Mouse (Mus musculus): ENCODE measurements around the gene Nrde2. TPM values are rescaled to one million over a fixed set of nuclear protein-coding genes. Genes with fewer than 3 reads are reported as not detected.

The Nrde2 gene
- polyA plus RNA-seq, 1 experiment from 2014 or later = 10.8 TPM

- Histone ChIP-seq H3K27ac (ENCODE audit: low read length) (no peak overlapping the region), H3K36me3 (ENCODE audit: insufficient read depth, low read length) (peaks cover 28% of the 10 kb centered on the region; the same call in 1 of the 2 replicates), H3K4me1 (ENCODE audit: insufficient read depth, low read depth, low read length) (peaks cover 5% of the 10 kb centered on the region; the same call in 1 of the 2 replicates), H3K27me3 (replicated peaks; ENCODE audit: insufficient read depth, low read length) (no peaks in the 10 kb centered on the region), H3K9me3 (ENCODE audit: low read length) (no peaks in the 10 kb centered on the region), H3K9ac (replicated peaks; ENCODE audit: low read depth) (no peak overlapping the region), H3K4me2 (replicated peaks; ENCODE audit: low read depth, low read length) (no peak overlapping the region), H3K4me3 (ENCODE audit: low read depth, low read length) (no peak overlapping the region)
- peak; percentile 85 for DNase-seq (ENCODE audit: low spot score)
- TF ChIP-seq CTCF (IDR thresholded peaks at IDR 0.05) = peak; percentile 87
- TF ChIP-seq EP300 (IDR thresholded peaks at IDR 0.05) = no peak
- no peak for ATAC-seq
- 42% methylated on average over 8 of the region's 8 CpGs for WGBS
These were observed 27.8 kb downstream of the Nrde2 start for GRCm38 (mm10) chr12:100131655-100132054.

- Histone ChIP-seq H3K4me3 (ENCODE audit: low read depth, low read length) (no peak overlapping the region), H3K9ac (replicated peaks; ENCODE audit: low read depth) (no peak overlapping the region), H3K27ac (ENCODE audit: low read length) (no peak overlapping the region), H3K4me2 (replicated peaks; ENCODE audit: low read depth, low read length) (no peak overlapping the region), H3K4me1 (ENCODE audit: insufficient read depth, low read depth, low read length) (peaks cover 5% of the 10 kb centered on the region; the same call in 1 of the 2 replicates), H3K36me3 (ENCODE audit: insufficient read depth, low read length) (peaks cover 33% of the 10 kb centered on the region; the same call in 1 of the 2 replicates), H3K27me3 (replicated peaks; ENCODE audit: insufficient read depth, low read length) (no peaks in the 10 kb centered on the region), H3K9me3 (ENCODE audit: low read length) (no peaks in the 10 kb centered on the region)
- 88% methylated on average over 9 of the region's 9 CpGs for WGBS
- TF ChIP-seq EP300 (IDR thresholded peaks at IDR 0.05) (no peak), CTCF (IDR thresholded peaks at IDR 0.05) (no peak)
- no peak for ATAC-seq
- DNase-seq (ENCODE audit: low spot score) = no peak
These were observed 28.3 kb downstream of the Nrde2 start for GRCm38 (mm10) chr12:100131167-100131566.

GRCm38 (mm10) chr12:100128961-100129360, 30.5 kb downstream of the Nrde2 start:
- no peak for TF ChIP-seq CTCF (IDR thresholded peaks at IDR 0.05)
- no peak for TF ChIP-seq EP300 (IDR thresholded peaks at IDR 0.05)
- no peak overlapping the region for H3K9ac ChIP-seq (replicated peaks; ENCODE audit: low read depth)
- H3K4me1 ChIP-seq (ENCODE audit: insufficient read depth, low read depth, low read length) = peaks cover 5% of the 10 kb centered on the region; the same call in 1 of the 2 replicates
- no peaks in the 10 kb centered on the region for H3K9me3 ChIP-seq (ENCODE audit: low read length)
- ATAC-seq (no peak), DNase-seq (ENCODE audit: low spot score) (no peak)
- peak overlapping the region; percentile 90 for H3K27ac ChIP-seq (ENCODE audit: low read length)
- no peak overlapping the region for H3K4me3 ChIP-seq (ENCODE audit: low read depth, low read length)
- no peak overlapping the region for H3K4me2 ChIP-seq (replicated peaks; ENCODE audit: low read depth, low read length)
- H3K36me3 ChIP-seq (ENCODE audit: insufficient read depth, low read length) = peaks cover 45% of the 10 kb centered on the region
- 62% methylated on average over 8 of the region's 8 CpGs for whole genome bisulfite sequencing
- no peaks in the 10 kb centered on the region for H3K27me3 ChIP-seq (replicated peaks; ENCODE audit: insufficient read depth, low read length)

- Histone ChIP-seq H3K4me2 (replicated peaks; ENCODE audit: low read depth, low read length) (no peak overlapping the region), H3K9me3 (ENCODE audit: low read length) (no peaks in the 10 kb centered on the region), H3K4me3 (ENCODE audit: low read depth, low read length) (no peak overlapping the region), H3K27ac (ENCODE audit: low read length) (peak overlapping the region; percentile 90), H3K27me3 (replicated peaks; ENCODE audit: insufficient read depth, low read length) (no peaks in the 10 kb centered on the region), H3K36me3 (ENCODE audit: insufficient read depth, low read length) (peaks cover 49% of the 10 kb centered on the region), H3K9ac (replicated peaks; ENCODE audit: low read depth) (no peak overlapping the region), H3K4me1 (ENCODE audit: insufficient read depth, low read depth, low read length) (peaks cover 5% of the 10 kb centered on the region; the same call in 1 of the 2 replicates)
- WGBS = 52% methylated on average over 6 of the region's 6 CpGs
- TF ChIP-seq EP300 (IDR thresholded peaks at IDR 0.05) (no peak), CTCF (IDR thresholded peaks at IDR 0.05) (no peak)
- no peak for DNase-seq (ENCODE audit: low spot score)
- no peak for ATAC-seq
These were observed 30.9 kb downstream of the Nrde2 start for GRCm38 (mm10) chr12:100128522-100128921.

- Histone ChIP-seq H3K4me3 (ENCODE audit: low read depth, low read length) (no peak overlapping the region), H3K4me2 (replicated peaks; ENCODE audit: low read depth, low read length) (no peak overlapping the region), H3K9me3 (ENCODE audit: low read length) (no peaks in the 10 kb centered on the region), H3K4me1 (ENCODE audit: insufficient read depth, low read depth, low read length) (peaks cover 5% of the 10 kb centered on the region; the same call in 1 of the 2 replicates), H3K36me3 (ENCODE audit: insufficient read depth, low read length) (peaks cover 48% of the 10 kb centered on the region), H3K9ac (replicated peaks; ENCODE audit: low read depth) (no peak overlapping the region), H3K27me3 (replicated peaks; ENCODE audit: insufficient read depth, low read length) (no peaks in the 10 kb centered on the region), H3K27ac (ENCODE audit: low read length) (peak overlapping the region; percentile 90)
- TF ChIP-seq CTCF (IDR thresholded peaks at IDR 0.05) = no peak
- peak; percentile 87 for TF ChIP-seq EP300 (IDR thresholded peaks at IDR 0.05)
- peak; percentile 83 for ATAC-seq
- 20% methylated on average over 8 of the region's 8 CpGs for WGBS
- DNase-seq (ENCODE audit: low spot score) = peak; percentile 91
These were observed 31.5 kb downstream of the Nrde2 start for GRCm38 (mm10) chr12:100127866-100128480.

- 52% methylated on average over 17 of the region's 17 CpGs for WGBS
- H3K4me1 ChIP-seq (ENCODE audit: insufficient read depth, low read depth, low read length) = peaks cover 5% of the 10 kb centered on the region; the same call in 1 of the 2 replicates
- H3K36me3 ChIP-seq (ENCODE audit: insufficient read depth, low read length) = peaks cover 52% of the 10 kb centered on the region
- no peak overlapping the region for H3K4me2 ChIP-seq (replicated peaks; ENCODE audit: low read depth, low read length)
- no peak for TF ChIP-seq CTCF (IDR thresholded peaks at IDR 0.05)
- 0 out of 2 replicates have a peak, but pooled peaks have one; percentile 4 for TF ChIP-seq EP300 (IDR thresholded peaks at IDR 0.05)
- no peak overlapping the region for H3K4me3 ChIP-seq (ENCODE audit: low read depth, low read length)
- peak overlapping the region; percentile 90 for H3K27ac ChIP-seq (ENCODE audit: low read length)
- H3K9ac ChIP-seq (replicated peaks; ENCODE audit: low read depth) = no peak overlapping the region
- DNase-seq (ENCODE audit: low spot score) (peak; percentile 81), ATAC-seq (peak; percentile 83)
- H3K9me3 ChIP-seq (ENCODE audit: low read length) = no peaks in the 10 kb centered on the region
- no peaks in the 10 kb centered on the region for H3K27me3 ChIP-seq (replicated peaks; ENCODE audit: insufficient read depth, low read length)
These were observed 32.2 kb downstream of the Nrde2 start for GRCm38 (mm10) chr12:100126968-100127865.
